Mouse (Mus musculus) CH12.LX (cell line): ENCODE data around the gene Pdxdc1. TPM values are rescaled to one million over a fixed set of nuclear protein-coding genes. Genes with fewer than 3 reads are reported as not detected.

Experiments used
- DNase-seq: peaks from one replicate; pipeline ENCODE4 v3.0.0-alpha.2; 2013; ENCODE audit errors: extremely low read depth
- H3K27ac ChIP-seq: 2 replicates; pipeline ENCODE4 v1.5.1; 2012; ENCODE audit warnings: low read depth, mild to moderate bottlenecking, control low read depth, moderate library complexity; ENCODE audit not compliant: insufficient read depth
- H3K27me3 ChIP-seq: replicated peaks from 2 replicates; pipeline ENCODE3; 2012; ENCODE audit warnings: inconsistent platforms
- H3K36me3 ChIP-seq, 2 experiments: replicated peaks in 1 of 2; 2 replicates each; pipeline versions ENCODE3 to v1.6.1; 2012; ENCODE audit warnings: inconsistent platforms in 1 of 2, low read length in 1 of 2, mild to moderate bottlenecking in 1 of 2, mixed read lengths in 1 of 2, moderate library complexity in 1 of 2; ENCODE audit not compliant: control insufficient read depth in 1 of 2, insufficient read depth in 1 of 2
- H3K4me1 ChIP-seq, 2 experiments: 2 replicates each; pipeline ENCODE4 v1.6.1; 2012; ENCODE audit warnings: inconsistent platforms in 1 of 2, moderate library complexity in 1 of 2; ENCODE audit not compliant: insufficient read depth in 2 of 2, control insufficient read depth in 1 of 2
- H3K4me2 ChIP-seq: 2 replicates; pipeline ENCODE4 v1.6.1; 2012; ENCODE audit warnings: low read depth, mild to moderate bottlenecking, control low read depth; ENCODE audit not compliant: poor library complexity, insufficient read depth, severe bottlenecking
- H3K4me3 ChIP-seq, 3 experiments: fragments of 150-350 bp in 1 of 3; sonication (generic) in 1 of 3; replicated peaks in 1 of 3; 2 replicates each; pipeline versions ENCODE3 to v1.5.1; 2011 to 2012; ENCODE audit warnings: low read depth in 2 of 3, low read length in 2 of 3, mild to moderate bottlenecking in 2 of 3, moderate library complexity in 2 of 3, control low read depth in 1 of 3, improper control_type of control experiment in 1 of 3, inconsistent platforms in 1 of 3, mixed read lengths in 1 of 3; ENCODE audit not compliant: poor library complexity in 1 of 3
- H3K79me2 ChIP-seq: replicated peaks from 2 replicates; pipeline ENCODE4 v1.6.1; 2012; ENCODE audit warnings: mild to moderate bottlenecking, moderate library complexity; ENCODE audit not compliant: control insufficient read depth, poor library complexity, insufficient read depth, severe bottlenecking; ENCODE audit errors: extremely low read depth
- H3K9ac ChIP-seq: 2 replicates; pipeline ENCODE4 v1.6.1; 2012; ENCODE audit warnings: low read depth, mild to moderate bottlenecking, control low read depth, moderate library complexity; ENCODE audit not compliant: insufficient read depth
- H3K9me3 ChIP-seq: replicated peaks from 2 replicates; pipeline ENCODE3; 2012; ENCODE audit warnings: low read length, inconsistent platforms, mixed read lengths
- BHLHE40 ChIP-seq: IDR thresholded peaks from 2 replicates; pipeline ENCODE4 v1.6.1; 2011; ENCODE audit warnings: mild to moderate bottlenecking, low read depth, low read length, improper control_type of control experiment
- CHD1 ChIP-seq: IDR thresholded peaks from 2 replicates; pipeline ENCODE4 v1.6.1; 2012; ENCODE audit warnings: low read depth, low read length, improper control_type of control experiment, inconsistent platforms
- E2F4 ChIP-seq: IDR thresholded peaks from 2 replicates; pipeline ENCODE4 v1.6.1; 2011; ENCODE audit warnings: low read depth, low read length, improper control_type of control experiment; ENCODE audit not compliant: insufficient replicate concordance
- EP300 ChIP-seq: IDR thresholded peaks from 2 replicates; pipeline ENCODE4 v1.6.1; 2011; ENCODE audit warnings: low read length, improper control_type of control experiment
- GABPA ChIP-seq: IDR thresholded peaks from 2 replicates; pipeline ENCODE4 v1.6.1; 2012; ENCODE audit warnings: low read depth, low read length, improper control_type of control experiment, inconsistent platforms; ENCODE audit not compliant: insufficient replicate concordance
- HCFC1 ChIP-seq: IDR thresholded peaks from 2 replicates; pipeline ENCODE4 v1.6.1; 2012; ENCODE audit warnings: low read depth, mild to moderate bottlenecking, inconsistent platforms, low read length, improper control_type of control experiment
- IRF4 ChIP-seq: IDR thresholded peaks from 2 replicates; pipeline ENCODE4 v1.6.1; 2014; ENCODE audit warnings: low read depth, mild to moderate bottlenecking, inconsistent platforms, low read length, improper control_type of control experiment
- KAT2A ChIP-seq: IDR thresholded peaks from 2 replicates; pipeline ENCODE4 v1.6.1; 2012; ENCODE audit warnings: low read length, improper control_type of control experiment, inconsistent platforms; ENCODE audit not compliant: insufficient replicate concordance
- MAZ ChIP-seq: IDR thresholded peaks from 2 replicates; pipeline ENCODE4 v1.6.1; 2012; ENCODE audit warnings: low read depth, mild to moderate bottlenecking, inconsistent platforms, low read length, improper control_type of control experiment, moderate library complexity
- MEF2A ChIP-seq: IDR thresholded peaks from 2 replicates; pipeline ENCODE4 v1.6.1; 2014; ENCODE audit warnings: low read depth, mild to moderate bottlenecking, inconsistent platforms, low read length, improper control_type of control experiment, borderline replicate concordance
- MYC ChIP-seq: IDR thresholded peaks from 2 replicates; pipeline ENCODE4 v1.6.1; 2011; ENCODE audit warnings: low read depth, mild to moderate bottlenecking, improper control_type of control experiment, low read length
- POLR2AphosphoS2 ChIP-seq: IDR thresholded peaks from 2 replicates; pipeline ENCODE4 v1.6.1; 2011; ENCODE audit warnings: low read depth, low read length, improper control_type of control experiment
- RCOR1 ChIP-seq: conservative IDR thresholded peaks from 2 replicates; pipeline ENCODE4 v1.6.1; 2012; ENCODE audit warnings: low read depth, mild to moderate bottlenecking, inconsistent platforms, low read length, improper control_type of control experiment
- TBP ChIP-seq: conservative IDR thresholded peaks from 2 replicates; pipeline ENCODE4 v1.6.1; 2011; ENCODE audit warnings: low read depth, low read length, improper control_type of control experiment
- TCF12 ChIP-seq: IDR thresholded peaks from 2 replicates; pipeline ENCODE4 v1.6.1; 2014; ENCODE audit warnings: low read depth, mild to moderate bottlenecking, inconsistent platforms, low read length, improper control_type of control experiment
- USF1 ChIP-seq: IDR thresholded peaks from 2 replicates; pipeline ENCODE4 v1.6.1; 2014; ENCODE audit warnings: low read depth, mild to moderate bottlenecking, inconsistent platforms, low read length, improper control_type of control experiment
- ZNF384 ChIP-seq: IDR thresholded peaks from 2 replicates; pipeline ENCODE4 v1.6.1; 2012; ENCODE audit warnings: low read depth, low read length, improper control_type of control experiment, inconsistent platforms
- dilution Hi-C: fragments of 300-500 bp; cut with MboI; formaldehyde crosslinking; loops from 2 replicates; pipeline ENCODE4 v1.14.3; 2020; ENCODE audit warnings: low sequenced_read_pairs; ENCODE audit not compliant: extremely low pct_unique_long_range_greater_than_20kb, extremely low pct_ligation_motif_present
- in situ Hi-C: fragments of 300-500 bp; cut with MboI; formaldehyde crosslinking; loops from 3 replicates; pipeline ENCODE4 v1.14.3; 2019; ENCODE audit warnings: low sequenced_read_pairs, low pct_ligation_motif_present, low pct_unique_long_range_greater_than_20kb, mixed read lengths
- polyA plus RNA-seq: library from polyadenylated mRNA; unstranded; fragments of >175 nt; gene quantifications from 2 replicates; pipeline ENCODE4 v1.2.1, GENCODE M21; 2012; ENCODE audit warnings: low read depth; ENCODE audit not compliant: insufficient read length
- total RNA-seq, 2 experiments: library from RNA; depleted of rRNA; stranded (reverse); fragments of 300-350 nt in 1 of 2; fragments of >200 nt in 1 of 2; gene quantifications; 2 replicates each; pipeline ENCODE4 v1.2.3; 2012 to 2014

Pdxdc1 gene
- total and polyA plus RNA-seq, 3 experiments = 78.5 to 109 (median 80.9) TPM

- Histone ChIP-seq H3K4me1 (peaks cover 12 to 56% of the 10 kb centered on the region in 2 experiments; a peak in 3 of 4 replicates), H3K79me2 (peaks cover 42% of the 10 kb centered on the region), H3K27ac (no peak overlapping the region), H3K36me3 (peaks cover 0 to 14% of the 10 kb centered on the region in 2 experiments), H3K9ac (no peak overlapping the region; the same call in 1 of the 2 replicates), H3K4me3 (no peak overlapping the region), H3K4me2 (peak overlapping the region; percentile 44; the same call in 1 of the 2 replicates), H3K9me3 (no peaks in the 10 kb centered on the region), H3K27me3 (no peaks in the 10 kb centered on the region)
- in situ Hi-C loops (no loop called here), dilution Hi-C loops (no loop called here)
- DNase-seq = no peak
- TF ChIP-seq EP300 (peak; percentile 54), KAT2A (0 out of 2 replicates have a peak, but pooled peaks have one; percentile 20), MAZ (no peak), TBP (no peak), ZNF384 (peak; percentile 88), IRF4 (peak; percentile 51; the same call in 1 of the 2 replicates), HCFC1 (no peak), RCOR1 (0 out of 2 replicates have a peak, but pooled peaks have one; percentile 20)
- TF ChIP-seq, all 38 proteins: peak for 5
Measured at GRCm38 (mm10) chr16:13892850-13893249, 10.1 kb downstream of the Pdxdc1 start.

GRCm38 (mm10) chr16:13890449-13890848 lies 12.5 kb downstream of the Pdxdc1 start:
- H3K4me1 ChIP-seq = peaks cover 12 to 53% of the 10 kb centered on the region in 2 experiments; a peak in 3 of 4 replicates
- H3K27ac ChIP-seq = 0 out of 2 replicates have a peak overlapping the region, but pooled peaks have one; percentile 2
- no peak for TF ChIP-seq MYC
- no peak for TF ChIP-seq GABPA
- no peak for TF ChIP-seq E2F4
- TF ChIP-seq BHLHE40 = peak; percentile 42
- no peak for TF ChIP-seq MEF2A
- TF ChIP-seq CHD1 = peak; percentile 93; the same call in 1 of the 2 replicates
- no peak for TF ChIP-seq TCF12
- TF ChIP-seq POLR2AphosphoS2 = no peak
- TF ChIP-seq USF1 = no peak
- H3K9me3 ChIP-seq = no peaks in the 10 kb centered on the region
- H3K36me3 ChIP-seq = peaks cover 0 to 9% of the 10 kb centered on the region in 2 experiments
- in situ Hi-C loops = no loop called here
- no peaks in the 10 kb centered on the region for H3K27me3 ChIP-seq
- peaks cover 43% of the 10 kb centered on the region for H3K79me2 ChIP-seq
- DNase-seq = no peak
- peak overlapping the region; percentile 60 for H3K4me2 ChIP-seq
- dilution Hi-C loops = no loop called here
- H3K4me3 ChIP-seq = no peak overlapping the region
- no peak overlapping the region; the same call in 1 of the 2 replicates for H3K9ac ChIP-seq
